Mouse (Mus musculus): ENCODE measurements around the gene Ddx58. TPM values are rescaled to one million over a fixed set of nuclear protein-coding genes. Genes with fewer than 3 reads are reported as not detected.

Gene Ddx58
- 13.8 and 18.6 TPM in 2 replicates for total RNA-seq (2015; ENCODE audit: low replicate concordance)
- 7.4 and 10.6 TPM in 2 replicates for total RNA-seq (2017; ENCODE audit: low replicate concordance)

GRCm38 (mm10) chr4:40239409-40240271, at the start of gene Ddx58:
Ddx58 (minus strand) TSS chr4:40239828.
- peak; percentile 52 for ATAC-seq (replicated peaks; ENCODE audit: low FRiP score, poor library complexity, severe bottlenecking)

DNA sequence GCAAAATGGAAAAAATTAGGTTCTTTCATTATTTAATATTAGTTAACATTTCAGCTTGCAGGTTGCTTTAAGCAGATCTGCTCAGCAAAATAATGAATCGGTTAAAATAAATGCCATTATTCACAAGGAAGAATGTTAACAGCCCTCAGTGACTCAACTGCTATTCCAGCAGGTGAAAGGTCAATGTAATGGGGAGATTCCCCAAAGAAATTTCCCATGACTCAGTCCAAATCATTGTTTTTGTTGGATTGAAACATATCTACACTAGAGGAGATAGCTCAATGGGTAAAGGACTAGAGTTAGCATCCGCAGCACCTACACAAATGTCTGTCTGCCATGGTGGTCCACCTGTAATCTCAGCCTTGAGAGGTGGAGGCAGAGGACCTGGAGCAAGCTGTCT, 49.4 kb upstream of the Ddx58 start:
- no peak for ATAC-seq (replicated peaks; ENCODE audit: low FRiP score, poor library complexity, severe bottlenecking)

DNA sequence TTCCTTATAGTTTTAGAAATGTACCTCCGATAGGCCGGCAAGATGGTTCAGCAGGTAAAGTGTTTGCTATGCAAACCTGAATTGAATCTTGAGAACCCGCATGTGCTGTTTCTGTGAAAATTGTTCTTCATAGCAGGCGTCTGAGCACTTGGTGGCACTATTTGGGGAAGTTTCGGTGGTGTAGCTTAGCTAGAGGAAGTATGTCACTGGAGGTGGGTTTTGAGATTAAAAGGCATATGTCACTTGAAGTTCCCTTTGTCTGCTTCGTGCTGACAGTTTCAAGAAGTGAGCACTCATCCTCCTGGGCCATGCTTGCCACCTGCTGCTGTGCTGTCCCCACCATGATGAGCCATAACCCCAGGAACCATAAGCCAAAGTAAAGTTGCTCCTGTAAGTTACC, 47.8 kb upstream of the Ddx58 start:
- no peak for ATAC-seq (replicated peaks; ENCODE audit: low FRiP score, poor library complexity, severe bottlenecking)

GRCm38 (mm10) chr4:40285582-40285981, 46.0 kb upstream of the Ddx58 start:
- peak; percentile 62; the same call in 1 of the 2 replicates for ATAC-seq (replicated peaks; ENCODE audit: low FRiP score, poor library complexity, severe bottlenecking)

DNA sequence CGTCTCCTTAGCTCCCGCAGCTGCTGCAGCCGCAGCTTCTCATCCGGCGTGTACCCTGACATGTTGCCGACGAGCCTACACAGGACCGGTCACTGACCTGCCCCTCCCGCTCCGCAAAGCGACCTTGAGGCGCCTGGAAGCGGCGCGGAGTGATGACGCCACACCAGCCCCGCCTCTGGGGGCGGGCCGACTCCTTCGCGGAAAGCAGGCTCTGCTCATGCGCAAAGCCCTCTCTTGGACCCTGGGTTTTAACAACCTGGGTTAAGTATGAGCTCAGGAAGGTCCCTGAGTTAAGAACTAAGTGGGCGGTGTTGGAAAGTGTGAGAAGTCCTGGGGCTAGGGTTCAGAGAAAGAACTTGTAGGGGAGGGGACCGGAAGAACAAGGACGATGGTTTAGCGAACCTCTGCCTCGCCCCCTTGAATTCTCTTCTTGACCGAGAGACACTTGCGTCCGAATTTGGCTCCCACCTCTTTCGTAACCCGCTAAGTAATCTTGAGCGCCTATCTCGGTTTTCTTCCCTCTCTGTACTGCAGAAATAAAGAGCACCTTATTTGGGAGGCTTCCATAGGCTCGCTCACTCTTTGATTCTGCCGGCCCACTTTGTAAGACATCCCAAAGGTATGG, 39.8 kb upstream of the Ddx58 start, which contains the start of gene Ndufb6:
Ndufb6 (minus strand) TSS at position 146 of the 625 bp plus-strand sequence.
- peak; percentile 99 for ATAC-seq (replicated peaks; ENCODE audit: low FRiP score, poor library complexity, severe bottlenecking)

- ATAC-seq (replicated peaks; ENCODE audit: low FRiP score, poor library complexity, severe bottlenecking) = peak; percentile 60
These were observed 39.2 kb upstream of the Ddx58 start for GRCm38 (mm10) chr4:40278880-40279275.

DNA sequence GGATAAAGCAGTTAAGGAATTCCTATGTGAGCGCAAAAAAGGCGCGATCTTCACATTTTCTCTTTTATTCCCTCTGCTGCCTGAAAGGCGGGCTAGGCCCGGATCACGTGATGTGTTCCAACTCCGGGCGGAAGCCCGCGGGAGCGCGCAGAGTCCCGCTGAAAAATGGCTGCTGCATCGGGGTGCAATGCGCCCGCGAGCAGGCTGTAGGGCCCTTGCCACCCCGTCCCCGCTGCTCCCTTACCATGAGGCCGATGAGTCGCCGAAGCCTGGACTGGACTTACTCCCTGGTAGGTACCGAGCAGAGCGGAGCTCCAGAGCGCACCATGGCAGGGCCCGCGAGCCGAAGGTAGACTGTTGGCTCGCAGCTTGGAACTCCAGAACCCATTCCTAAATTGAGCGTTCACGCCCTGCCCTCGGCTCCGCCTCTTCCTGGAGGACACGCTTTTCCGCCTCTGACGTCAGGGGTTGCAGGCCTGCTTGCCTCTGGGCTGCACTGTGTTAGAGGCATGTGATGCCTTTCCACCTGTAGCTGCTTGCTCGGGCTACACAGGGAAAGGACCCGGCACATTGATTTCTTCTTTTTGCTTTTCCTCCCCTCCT, 29.9 kb upstream of the Ddx58 start, which contains the start of the genes Smim27 and Topors:
Smim27 (plus strand) TSS at position 150 of the 603 bp plus-strand sequence.
Topors (minus strand) TSS at position 421 of the 603 bp plus-strand sequence.
- ATAC-seq (replicated peaks; ENCODE audit: low FRiP score, poor library complexity, severe bottlenecking) = peak; percentile 85

DNA sequence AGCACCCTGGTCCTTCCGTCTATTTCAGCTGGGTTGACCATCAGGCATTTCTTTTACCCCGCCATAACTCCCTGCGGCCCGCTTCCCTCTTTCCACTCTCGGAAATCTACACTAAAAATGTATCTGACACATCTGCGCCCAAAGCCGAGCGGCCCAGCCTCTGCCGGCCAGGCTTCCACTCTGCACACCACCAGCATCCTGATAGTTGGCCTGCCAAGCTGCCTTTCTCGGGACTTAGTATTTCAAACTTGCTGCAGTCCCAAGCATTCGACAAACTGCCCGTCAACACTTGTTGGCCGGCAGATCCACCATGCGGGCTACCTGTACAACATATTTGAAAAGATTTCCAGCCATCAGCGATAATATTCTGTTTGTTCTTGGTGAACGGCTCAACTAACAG, 29.2 kb upstream of the Ddx58 start:
- ATAC-seq (replicated peaks; ENCODE audit: low FRiP score, poor library complexity, severe bottlenecking) = peak; percentile 37

DNA sequence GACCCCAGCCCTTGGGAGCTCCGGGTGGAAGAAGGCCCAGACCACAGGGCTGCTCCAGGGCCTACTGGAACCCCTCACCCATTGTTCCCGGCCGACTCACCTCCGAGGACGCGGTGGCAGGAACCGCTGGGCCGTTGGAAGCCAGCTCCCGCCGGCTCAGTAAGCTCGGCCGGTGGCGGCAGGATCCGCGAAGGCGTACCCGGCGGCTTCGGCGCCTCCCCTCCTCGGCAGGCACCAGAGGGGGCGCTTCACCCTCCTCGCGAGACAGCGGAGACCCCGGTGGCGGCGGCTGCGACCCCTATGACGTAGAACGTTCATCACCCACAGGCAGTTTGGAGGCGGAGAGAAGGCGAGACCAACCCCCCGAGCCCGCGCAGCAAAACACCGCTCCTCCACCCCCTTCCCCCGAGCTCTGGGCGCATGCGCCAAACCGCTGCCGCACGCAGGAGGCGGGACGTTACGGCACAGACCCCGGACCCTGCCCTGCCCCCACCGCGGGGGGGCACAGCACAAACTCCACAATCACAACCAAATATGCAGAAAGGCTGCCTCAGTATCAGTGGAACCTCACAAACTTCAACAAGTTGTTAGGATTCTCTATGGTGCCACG, 28.7 kb upstream of the Ddx58 start:
- ATAC-seq (replicated peaks; ENCODE audit: low FRiP score, poor library complexity, severe bottlenecking) = peak; percentile 77

DNA sequence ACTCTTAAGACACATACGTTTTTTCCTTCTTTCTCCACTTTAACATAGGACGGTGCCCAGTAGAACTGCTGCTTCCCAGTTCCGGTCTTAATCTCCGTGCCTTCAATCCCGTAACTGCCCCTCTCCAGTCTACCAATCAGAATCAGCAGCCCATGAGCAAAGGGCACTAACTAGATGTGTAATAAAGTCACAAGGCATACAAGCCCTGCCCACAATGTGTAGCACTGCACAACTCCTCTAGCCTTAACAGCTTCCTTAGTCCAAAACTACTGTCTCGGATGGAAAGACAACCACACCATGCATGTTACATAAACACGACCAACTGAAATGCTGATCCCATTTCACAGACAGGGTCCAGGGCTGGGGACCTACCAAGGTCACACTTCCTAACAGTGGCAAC, 28.1 kb upstream of the Ddx58 start:
- ATAC-seq (replicated peaks; ENCODE audit: low FRiP score, poor library complexity, severe bottlenecking) = no peak

- no peak for ATAC-seq (replicated peaks; ENCODE audit: low FRiP score, poor library complexity, severe bottlenecking)
These were observed 24.7 kb upstream of the Ddx58 start for GRCm38 (mm10) chr4:40264321-40264720.

DNA sequence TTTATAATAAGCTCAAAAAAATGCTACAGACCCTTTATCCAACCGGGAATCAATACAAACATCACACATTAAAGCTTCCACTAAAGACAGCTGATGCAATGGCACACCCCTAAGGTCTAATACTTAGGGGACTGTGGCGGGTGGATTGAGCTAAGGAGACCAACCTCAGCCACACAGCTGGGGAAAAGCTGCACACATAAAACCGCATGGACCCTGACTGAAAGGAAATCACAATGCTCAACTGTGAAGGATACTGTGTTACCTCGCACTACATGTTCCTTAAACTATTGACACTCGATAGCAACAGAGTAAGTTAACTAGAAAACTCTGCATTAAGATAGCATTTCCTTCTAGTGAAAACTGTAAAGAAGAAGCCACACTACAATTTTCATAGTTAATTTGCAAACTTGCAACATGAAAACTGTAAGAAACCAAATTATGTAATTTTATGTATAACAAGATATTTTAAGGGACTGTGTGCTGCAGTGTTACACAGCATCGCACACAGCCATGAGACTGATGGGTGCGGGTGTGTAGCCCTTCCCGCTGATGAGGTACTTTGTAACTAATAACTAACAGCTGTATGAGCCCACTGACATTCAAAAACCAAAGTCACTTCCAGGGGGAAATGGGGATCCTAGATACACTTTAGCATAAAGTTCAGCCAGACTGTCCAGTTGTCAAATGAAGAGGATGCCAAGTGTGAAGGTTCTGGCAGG, 14.9 kb upstream of the Ddx58 start:
- no peak for ATAC-seq (replicated peaks; ENCODE audit: low FRiP score, poor library complexity, severe bottlenecking)

- no peak for ATAC-seq (replicated peaks; ENCODE audit: low FRiP score, poor library complexity, severe bottlenecking)
These were observed 14.1 kb upstream of the Ddx58 start for GRCm38 (mm10) chr4:40253766-40254165.

GRCm38 (mm10) chr4:40250984-40251383, 11.4 kb upstream of the Ddx58 start:
- no peak for ATAC-seq (replicated peaks; ENCODE audit: low FRiP score, poor library complexity, severe bottlenecking)

DNA sequence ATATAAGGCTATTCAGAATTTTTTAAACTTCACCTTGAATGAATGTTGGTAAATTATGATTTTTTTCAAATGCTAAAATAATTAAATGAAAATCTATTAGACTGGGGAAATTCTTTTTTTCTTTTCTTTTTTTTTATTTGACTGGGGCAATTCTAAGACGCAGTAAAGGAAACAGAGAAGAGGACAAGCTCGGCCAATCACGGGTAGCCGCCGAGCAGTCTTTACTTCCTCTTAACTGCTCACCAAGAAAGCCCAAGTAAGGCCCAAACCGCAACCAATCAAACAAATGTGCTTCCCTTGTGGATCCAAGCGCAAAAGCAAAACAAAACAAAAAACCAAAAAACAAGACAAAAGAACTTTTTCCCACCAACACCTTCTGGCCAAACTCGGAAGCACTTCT, 4.4 kb upstream of the Ddx58 start:
- no peak for ATAC-seq (replicated peaks; ENCODE audit: low FRiP score, poor library complexity, severe bottlenecking)

- no peak for ATAC-seq (replicated peaks; ENCODE audit: low FRiP score, poor library complexity, severe bottlenecking)
These were observed 3.4 kb upstream of the Ddx58 start for GRCm38 (mm10) chr4:40243006-40243405.

GRCm38 (mm10) chr4:40241928-40242327, 2.3 kb upstream of the Ddx58 start:
- ATAC-seq (replicated peaks; ENCODE audit: low FRiP score, poor library complexity, severe bottlenecking) = no peak

- no peak for ATAC-seq (replicated peaks; ENCODE audit: low FRiP score, poor library complexity, severe bottlenecking)
These were observed 680 bp upstream of the Ddx58 start for GRCm38 (mm10) chr4:40240272-40240744.

Measured in erythroblast, adult 5-6 weeks (primary cell).